Comparison of ENCODE assay signal across 8 mouse cellular contexts in genomic region chr7:82864991-82865771, GRCm38 (mm10). TPM values are rescaled to one million over a fixed set of nuclear protein-coding genes. Genes with fewer than 3 reads are reported as not detected.
DNase-seq lines count a peak whose midpoint lies in the region; ATAC-seq and TF ChIP-seq lines count a peak whose summit lies in the region.

No protein-coding gene starts in this region.

- H3K9me3 ChIP-seq in forebrain, embryonic 10.5 days = 0 out of 2 replicates have a peak, but pooled peaks cover 1% of the 10 kb centered on the region
- H3K9me3 ChIP-seq in kidney, embryonic 15.5 days (replicated peaks) = no peaks in the 10 kb centered on the region

- H3K9ac ChIP-seq in kidney, embryonic 15.5 days = peak overlapping the region; percentile 71

- ATAC-seq in kidney, embryonic 15.5 days (replicated peaks; ENCODE audit: low FRiP score) = no peak; the same call in 1 of the 2 replicates

- 2% methylated on average over 22 of the region's 22 CpGs for WGBS in forebrain, embryonic 10.5 days
- 1% methylated on average over 22 of the region's 22 CpGs for WGBS in kidney, embryonic 15.5 days

- TF ChIP-seq CTCF in layer of hippocampus, adult 2 months (conservative IDR thresholded peaks at IDR 0.05) = no peak
- TF ChIP-seq CTCF in bone marrow macrophage, adult 2 months (IDR thresholded peaks at IDR 0.05; ENCODE audit: low read depth, low read length) = no peak

- peak overlapping the region; percentile 95 for H3K4me2 ChIP-seq in kidney, embryonic 15.5 days

- peaks cover 15% of the 10 kb centered on the region for H3K36me3 ChIP-seq in forebrain, embryonic 10.5 days (replicated peaks)
- peaks cover 12% of the 10 kb centered on the region for H3K36me3 ChIP-seq in kidney, embryonic 15.5 days

- H3K27me3 ChIP-seq in forebrain, embryonic 10.5 days (ENCODE audit: poor library complexity, severe bottlenecking) = no peaks in the 10 kb centered on the region
- no peaks in the 10 kb centered on the region for H3K27me3 ChIP-seq in kidney, embryonic 15.5 days

- H3K4me1 ChIP-seq in bone marrow macrophage, adult 2 months (ENCODE audit: control insufficient read depth, insufficient read depth, low read length) = peaks cover 3% of the 10 kb centered on the region; the same call in 1 of the 2 replicates
- H3K4me1 ChIP-seq in forebrain, embryonic 10.5 days = peaks cover 41% of the 10 kb centered on the region
- H3K4me1 ChIP-seq in kidney, embryonic 15.5 days = peaks cover 34% of the 10 kb centered on the region

- peak overlapping the region; percentile 91 for H3K27ac ChIP-seq in layer of hippocampus, adult 2 months
- peak overlapping the region; percentile 37; the same call in 1 of the 2 replicates for H3K27ac ChIP-seq in bone marrow macrophage, adult 2 months (ENCODE audit: insufficient read depth, low read depth, low read length)
- peak overlapping the region; percentile 100 for H3K27ac ChIP-seq in forebrain, embryonic 10.5 days
- peak overlapping the region; percentile 99 for H3K27ac ChIP-seq in kidney, embryonic 15.5 days

- peak in 1 of 2 experiments; percentile 5 for DNase-seq in layer of hippocampus, adult 2 months (ENCODE audit: low spot score in 2 of 2)
- no peak for DNase-seq in layer of hippocampus, postnatal 36 days
- DNase-seq in forebrain, embryonic 10.5 days (ENCODE audit: extremely low spot score, low spot score) = peak; percentile 64
- DNase-seq in mesoderm, embryonic 11.5 days (ENCODE audit: low read depth, low spot score) = peak; percentile 70
- DNase-seq in thymus, postnatal 36 days = peak; percentile 36 to 39
- no peak for DNase-seq in adrenal gland, postnatal 14 days

- peak overlapping the region; percentile 99 for H3K4me3 ChIP-seq in layer of hippocampus, adult 2 months
- peak overlapping the region; percentile 79 for H3K4me3 ChIP-seq in bone marrow macrophage, adult 2 months (ENCODE audit: insufficient read depth, low read length)
- H3K4me3 ChIP-seq in forebrain, embryonic 10.5 days = peak overlapping the region; percentile 99
- peak overlapping the region; percentile 92 for H3K4me3 ChIP-seq in kidney, embryonic 15.5 days (replicated peaks)

- TF ChIP-seq POLR2A in bone marrow macrophage, adult 2 months (IDR thresholded peaks at IDR 0.05; ENCODE audit: borderline replicate concordance, low read depth, low read length) = no peak

RNA-seq across cellular contexts. Expression of gene Mex3b, which starts 2.0 kb away (rescaled TPM):
- total RNA-seq in layer of hippocampus, adult 2 months (2021) = 10 to 100 TPM; 22.6 to 25.0 TPM
- total RNA-seq in layer of hippocampus, postnatal 36 days (2021) = 10 to 100 TPM; 21.8 to 22.7 TPM
- 6.8 and 7.8 TPM in 2 replicates for polyA plus RNA-seq in bone marrow macrophage, adult 2 months (2012; ENCODE audit: insufficient read depth, insufficient read length, missing spikeins)
- polyA plus RNA-seq in forebrain, embryonic 10.5 days (2016; fragmentation: Nextera tagmentation; extraction: Ambion mirVana) = 23.8 and 24.2 TPM in 2 replicates
- 11.1 and 11.3 TPM in 2 replicates for polyA plus RNA-seq in kidney, embryonic 15.5 days (2015; fragmentation: Nextera tagmentation; extraction: Ambion mirVana)
- 3.9 and 5.7 TPM in 2 replicates for total RNA-seq in adrenal gland, postnatal 14 days (2021)

Comparison
In these comparisons a context has a peak if more than half of its experiments do, and no peak if none do; other contexts are left out.
1. DNase-seq: peak in forebrain, embryonic 10.5 days (single experiment), mesoderm, embryonic 11.5 days (single experiment) and thymus, postnatal 36 days (2 of 2); none in layer of hippocampus, postnatal 36 days (0 of 2) and adrenal gland, postnatal 14 days (single experiment).
2. H3K27ac ChIP-seq: peak in every context shown above with its lines; median percentile 100 in forebrain, embryonic 10.5 days; 99 in kidney, embryonic 15.5 days; 91 in layer of hippocampus, adult 2 months; 37 in bone marrow macrophage, adult 2 months.
3. Peak in every context shown above with its lines, with median percentiles within 50 percentile points of each other: H3K4me3 ChIP-seq.